Mouse (Mus musculus) ES-E14 (cell line): ENCODE results near the gene Rab6a. TPM values are rescaled to one million over a fixed set of nuclear protein-coding genes. Genes with fewer than 3 reads are reported as not detected.

Experiments
- DNase-seq: peaks from one replicate; pipeline ENCODE4 v3.0.0-alpha.2; 2013; ENCODE audit warnings: low read depth, low spot score
- H3K27ac ChIP-seq: 2 replicates; pipeline ENCODE4 v1.5.1; 2012; ENCODE audit warnings: low read depth, mild to moderate bottlenecking, low read length, moderate library complexity, mixed read lengths; ENCODE audit not compliant: poor library complexity, insufficient read depth, severe bottlenecking
- H3K36me3 ChIP-seq: 2 replicates; pipeline ENCODE4 v1.6.1; 2012; ENCODE audit warnings: mild to moderate bottlenecking, low read length, moderate library complexity, mixed read lengths; ENCODE audit not compliant: control insufficient read depth, poor library complexity, insufficient read depth, severe bottlenecking
- H3K4me1 ChIP-seq, 2 experiments: fragments of 150-350 bp in 1 of 2; sonication (generic) in 1 of 2; 2 replicates each; pipeline ENCODE4 v1.6.1; 2012; ENCODE audit warnings: low read length in 2 of 2, mild to moderate bottlenecking in 1 of 2, mixed read lengths in 1 of 2; ENCODE audit not compliant: control insufficient read depth in 2 of 2, insufficient read depth in 2 of 2, poor library complexity in 1 of 2
- H3K4me3 ChIP-seq, 2 experiments: fragments of 150-350 bp in 1 of 2; sonication (generic) in 1 of 2; 2 replicates each; pipeline ENCODE4 v1.5.1; 2012; ENCODE audit warnings: low read length in 2 of 2, low read depth in 1 of 2, mild to moderate bottlenecking in 1 of 2, mixed read lengths in 1 of 2; ENCODE audit not compliant: insufficient read depth in 1 of 2, poor library complexity in 1 of 2, severe bottlenecking in 1 of 2
- H3K9ac ChIP-seq: 2 replicates; pipeline ENCODE4 v1.6.1; 2012; ENCODE audit warnings: low read depth, mild to moderate bottlenecking, low read length, mixed read lengths; ENCODE audit not compliant: poor library complexity, insufficient read depth, severe bottlenecking
- H3K9me3 ChIP-seq: fragments of 150-350 bp; sonication (generic); 2 replicates; pipeline ENCODE4 v1.6.1; 2012; ENCODE audit warnings: low read depth, mild to moderate bottlenecking, low read length; ENCODE audit not compliant: control insufficient read depth, insufficient read depth
- CHD2 ChIP-seq: IDR thresholded peaks from 2 replicates; pipeline ENCODE4 v1.6.1; 2014; ENCODE audit warnings: mild to moderate bottlenecking, low read depth, low read length, inconsistent platforms
- HCFC1 ChIP-seq: IDR thresholded peaks from 2 replicates; pipeline ENCODE4 v1.6.1; 2012; ENCODE audit warnings: low read length, inconsistent platforms, borderline replicate concordance; ENCODE audit not compliant: insufficient read depth
- MAFK ChIP-seq: IDR thresholded peaks from 2 replicates; pipeline ENCODE4 v1.6.1; 2014; ENCODE audit warnings: mild to moderate bottlenecking, low read depth, low read length, inconsistent platforms; ENCODE audit not compliant: insufficient read depth
- ZC3H11A ChIP-seq: IDR thresholded peaks from 2 replicates; pipeline ENCODE4 v1.6.1; 2012; ENCODE audit warnings: low read depth, mild to moderate bottlenecking, inconsistent platforms, low read length, borderline replicate concordance
- ZNF384 ChIP-seq: IDR thresholded peaks from 2 replicates; pipeline ENCODE4 v1.6.1; 2012; ENCODE audit warnings: low read depth, low read length, inconsistent platforms
- in situ Hi-C, 2 experiments: fragments of 600-800 bp; cut with MboI; formaldehyde crosslinking; loops; one replicate each; pipeline ENCODE4 v1.15.1; 2025; ENCODE audit warnings: low sequenced_read_pairs in 2 of 2, inconsistent platforms in 1 of 2; ENCODE audit not compliant: unreplicated experiment in 2 of 2
- total RNA-seq: library from RNA; depleted of rRNA; stranded (reverse); fragments of 300-350 nt; gene quantifications from 2 replicates; pipeline ENCODE4 v1.2.3, GENCODE M21; 2012; rRNA removed

Rab6a gene
- total RNA-seq, 1 experiment, result 61.8 TPM

DNA sequence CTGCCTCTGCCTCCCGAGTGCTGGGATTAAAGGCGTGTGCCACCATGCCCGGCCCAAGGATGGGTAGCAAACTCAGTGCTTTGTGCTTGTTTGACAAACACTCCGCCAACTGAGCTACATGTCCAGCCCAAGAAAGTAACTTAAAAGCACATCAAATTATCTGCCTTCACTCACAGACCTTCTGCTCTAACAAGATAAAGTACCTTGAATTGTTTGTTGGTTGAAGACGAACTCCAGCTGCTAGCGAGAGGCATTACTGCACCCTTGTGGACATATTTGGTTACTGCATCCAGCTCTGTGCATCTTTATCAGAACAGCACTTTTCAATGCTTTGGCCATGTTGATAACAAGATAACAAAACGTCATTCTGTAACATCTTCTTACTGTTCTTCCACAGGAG is 77.3 kb downstream of the Rab6a start:
- peaks cover under 1 to 1% of the 10 kb centered on the region in 2 experiments; a peak in 1 of 4 replicates for H3K4me1 ChIP-seq
- no peak for TF ChIP-seq CHD2
- no peak for TF ChIP-seq HCFC1
- TF ChIP-seq ZNF384, result no peak
- TF ChIP-seq MAFK, result no peak
- TF ChIP-seq ZC3H11A, result no peak
- no peaks in the 10 kb centered on the region for H3K36me3 ChIP-seq
- no peak overlapping the region for H3K27ac ChIP-seq
- H3K9ac ChIP-seq, result no peak overlapping the region
- H3K4me3 ChIP-seq, result no peak overlapping the region
- H3K9me3 ChIP-seq, result no peaks in the 10 kb centered on the region
- peak; percentile 69 for DNase-seq
- in situ Hi-C loops, result no loop called here

- Histone ChIP-seq H3K4me3 (no peak overlapping the region), H3K36me3 (no peaks in the 10 kb centered on the region), H3K27ac (no peak overlapping the region), H3K9me3 (no peaks in the 10 kb centered on the region), H3K4me1 (no peaks in the 10 kb centered on the region), H3K9ac (no peak overlapping the region)
- no peak for DNase-seq
- TF ChIP-seq ZC3H11A (0 out of 2 replicates have a peak, but pooled peaks have one; percentile 41), ZNF384 (no peak)
- in situ Hi-C loops, result no loop called here
Measured at GRCm38 (mm10) chr7:100685061-100686030, 78.1 kb downstream of the Rab6a start.

DNA sequence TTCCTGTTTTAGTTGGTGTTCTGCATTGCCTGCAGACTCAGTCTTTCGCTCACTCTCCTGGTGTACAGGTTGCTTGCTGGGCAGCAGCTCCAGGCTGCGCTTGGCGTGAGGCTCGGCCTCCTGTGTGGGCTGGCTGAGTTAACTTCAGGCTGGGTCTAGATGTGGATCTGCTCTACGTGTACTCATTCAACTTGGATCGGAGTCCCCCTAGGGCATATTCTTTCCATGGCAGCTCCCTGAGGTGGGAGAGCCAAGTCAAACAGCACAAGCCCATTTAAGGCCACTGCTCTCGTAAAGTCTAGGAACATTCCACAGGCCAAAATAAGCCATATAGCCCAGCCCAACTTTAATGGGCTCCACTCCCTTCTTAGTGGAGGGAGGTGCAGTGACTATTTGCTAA is 81.3 kb downstream of the Rab6a start:
- in situ Hi-C loops, result no loop called here
- no peak overlapping the region for H3K4me3 ChIP-seq
- no peak for DNase-seq

More for the DNA sequence above, 81.3 kb downstream of the Rab6a start:
- H3K4me1 ChIP-seq, result no peaks in the 10 kb centered on the region
- no peaks in the 10 kb centered on the region for H3K9me3 ChIP-seq
- no peak overlapping the region for H3K9ac ChIP-seq
- H3K27ac ChIP-seq, result no peak overlapping the region
- H3K36me3 ChIP-seq, result no peaks in the 10 kb centered on the region
- TF ChIP-seq ZNF384, result no peak
- no peak for TF ChIP-seq MAFK
- no peak for TF ChIP-seq CHD2

Other genes starting within 250 kb of the Rab6a start
- gene C2cd3, start 235.2 kb upstream of the Rab6a start, total RNA-seq, result 10.9 and 12.5 TPM in 2 replicates
- gene Ppme1, start 235.1 kb upstream of the Rab6a start, total RNA-seq, result 31.4 and 34.8 TPM in 2 replicates
- gene Ucp3, start 134.4 kb upstream of the Rab6a start, total RNA-seq, result not detected in 2 replicates
- 46.9 and 52.7 TPM in 2 replicates for gene Ucp2, start 114.1 kb upstream of the Rab6a start, total RNA-seq
- gene Dnajb13, start 92.5 kb upstream of the Rab6a start, total RNA-seq, result 2.5 and 2.8 TPM in 2 replicates
- 11.3 and 14.6 TPM in 2 replicates for gene Coa4, start 70.3 kb upstream of the Rab6a start, total RNA-seq
- gene Mrpl48, start 891 bp downstream of the Rab6a start, total RNA-seq, result 27.9 and 30.9 TPM in 2 replicates
- 4.4 and 4.7 TPM in 2 replicates for gene Plekhb1, start 55.0 kb downstream of the Rab6a start, total RNA-seq
- 19.1 and 21.1 TPM in 2 replicates for gene Fam168a, start 99.2 kb downstream of the Rab6a start, total RNA-seq